Mouse (Mus musculus) adrenal gland, adult (tissue): ENCODE measurements at regions not wholly inside any gene's neighbourhood (a gene's known extent, or its start where the extent isn't known, plus 50 kb on each side); places are given as distances from the start of the nearest gene placed in this dataset.

ENCODE experiments used
- DNase-seq, 2 experiments: peaks; one replicate each; pipeline ENCODE4 v3.0.0; 2022 to 2023; ENCODE audit warnings: low spot score in 1 of 2; ENCODE audit not compliant: inconsistent age in 2 of 2

DNA sequence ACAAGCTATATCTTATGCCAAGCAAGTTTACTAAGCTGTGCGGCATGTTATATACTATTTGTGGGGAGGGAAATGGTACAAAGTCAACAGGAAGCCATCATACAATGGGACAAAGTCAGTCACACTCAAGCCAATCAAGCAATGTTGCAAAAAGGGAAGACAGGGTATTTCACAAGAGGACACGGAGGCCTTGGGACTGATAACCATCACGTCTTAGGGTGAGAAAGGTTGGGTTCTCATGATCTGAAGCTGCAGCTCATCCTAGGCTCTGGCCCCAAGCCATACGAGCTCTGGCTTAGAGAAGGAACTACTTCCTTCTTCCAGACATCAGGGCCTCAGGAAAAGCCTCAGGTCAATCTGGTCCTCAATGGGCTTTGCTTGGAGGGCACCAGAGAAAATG, 287.9 kb upstream of the Xylt1 start:
- no peak for DNase-seq

GRCm38 (mm10) chr7:117097618-117098017, 283.2 kb upstream of the Xylt1 start:
- no peak for DNase-seq

DNA sequence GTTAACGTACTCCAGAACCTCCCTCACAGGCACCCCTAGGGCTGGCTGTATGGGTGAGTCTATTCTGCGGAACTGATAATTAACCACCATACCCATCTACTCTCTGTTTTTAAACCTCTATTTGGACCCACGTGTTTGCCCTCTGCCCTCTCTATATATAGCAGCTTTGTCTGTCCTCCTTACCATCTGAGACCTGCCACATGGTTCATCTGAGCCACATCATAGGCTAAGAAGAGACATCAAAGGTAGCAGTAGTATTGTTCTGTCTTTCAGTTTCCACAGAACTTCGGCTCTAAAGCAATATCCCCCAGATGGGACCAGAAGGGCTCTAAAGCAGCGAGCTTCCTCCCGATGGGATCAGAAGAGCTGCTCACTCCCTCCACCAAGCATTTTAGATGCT, 281.7 kb upstream of the Xylt1 start:
- no peak for DNase-seq

- DNase-seq, result no peak
Measured at GRCm38 (mm10) chr7:117103035-117103434, 277.7 kb upstream of the Xylt1 start.

DNA sequence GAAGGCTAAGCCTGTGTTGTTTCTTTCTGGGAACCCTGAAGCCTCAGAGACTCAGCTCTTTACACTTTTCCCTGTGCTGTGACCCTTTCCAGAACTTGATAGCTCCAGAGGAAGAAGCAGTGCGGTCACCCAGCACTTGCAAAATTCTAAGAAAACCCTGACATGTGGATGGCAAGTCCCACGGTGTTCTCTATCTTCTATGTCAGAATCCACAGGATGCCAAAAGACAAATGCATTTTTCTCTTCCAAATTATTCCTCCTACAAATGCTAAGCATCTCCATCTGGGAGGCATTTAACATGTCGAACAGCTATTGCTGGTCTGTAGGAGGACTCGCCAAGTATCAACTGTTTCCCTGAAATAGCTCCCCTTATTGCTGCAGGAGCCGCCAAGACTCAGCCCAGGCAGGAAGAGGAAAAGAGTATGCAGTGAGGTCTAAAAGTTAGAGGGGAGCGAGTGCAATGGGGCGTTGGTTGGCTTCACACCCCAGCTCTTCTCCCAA, 274.0 kb upstream of the Xylt1 start:
- DNase-seq, result no peak

- DNase-seq, result no peak
Measured at GRCm38 (mm10) chr7:117108391-117108790, 272.4 kb upstream of the Xylt1 start.

DNA sequence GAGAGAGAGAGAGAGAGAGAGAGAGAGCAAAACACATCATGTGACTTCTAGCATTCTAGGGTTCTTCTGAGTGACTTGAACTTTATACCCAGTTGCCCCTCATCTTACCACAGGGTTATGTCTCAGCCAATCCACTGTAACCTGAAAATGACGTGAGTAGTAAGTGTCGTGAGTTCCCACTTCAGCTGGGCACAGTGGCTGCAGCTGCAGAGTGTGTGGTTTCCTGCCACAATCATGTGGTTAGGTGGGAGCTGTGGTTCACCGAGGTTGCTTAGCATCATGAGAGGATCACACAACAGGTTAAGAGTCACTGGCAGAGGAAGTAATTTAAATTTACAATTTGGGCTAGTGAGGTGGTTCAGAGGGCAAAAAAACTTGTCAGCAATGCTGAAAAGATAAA, 253.1 kb upstream of the Xylt1 start:
- DNase-seq, result no peak

GRCm38 (mm10) chr7:117134869-117135268, 245.9 kb upstream of the Xylt1 start:
- no peak for DNase-seq

DNA sequence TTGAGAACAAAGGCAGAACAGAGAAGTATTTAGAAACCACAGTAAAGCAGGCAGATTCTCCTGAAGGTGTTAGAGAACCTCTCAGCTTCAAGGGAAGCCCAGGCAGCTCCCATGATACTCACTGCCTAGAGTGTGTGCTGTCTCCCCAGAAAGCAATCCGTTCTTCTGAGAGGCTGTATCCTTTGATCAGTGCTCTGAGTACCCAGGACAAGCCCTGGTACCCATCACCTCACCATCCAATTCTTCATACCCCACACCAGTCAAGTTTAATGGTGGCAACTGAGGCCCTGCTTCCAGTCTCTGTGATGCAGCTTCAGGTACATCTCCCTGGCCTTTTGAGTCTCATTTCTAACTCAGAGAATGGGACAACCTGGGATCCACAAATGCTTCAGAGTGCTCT, 242.1 kb upstream of the Xylt1 start:
- no peak for DNase-seq

GRCm38 (mm10) chr7:117139245-117139970, 241.4 kb upstream of the Xylt1 start:
- peak; percentile 12 to 50 for DNase-seq

GRCm38 (mm10) chr7:117139971-117140247, 240.9 kb upstream of the Xylt1 start:
- DNase-seq, result no peak

- DNase-seq, result no peak
Measured at GRCm38 (mm10) chr7:117146809-117147208, 234.0 kb upstream of the Xylt1 start.

DNA sequence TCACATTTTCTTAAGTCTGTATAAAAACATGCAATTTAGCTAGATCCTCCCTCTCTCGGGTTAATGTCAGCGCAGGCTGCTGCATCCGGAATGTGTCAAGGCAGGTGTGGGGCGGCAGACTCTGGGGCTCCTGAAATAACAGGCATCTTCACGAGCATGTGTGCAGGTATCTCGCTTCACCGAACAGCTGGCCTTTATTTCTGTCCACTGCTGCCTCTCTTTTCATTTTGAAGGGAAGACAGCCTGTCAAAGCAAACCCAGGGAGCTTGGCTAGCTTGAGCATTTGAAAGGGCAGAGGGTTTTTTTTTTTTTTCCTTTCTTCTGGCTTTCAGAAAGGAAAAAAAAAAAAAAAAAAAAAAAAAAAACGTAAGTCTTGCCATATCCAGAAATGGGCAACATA, 230.4 kb upstream of the Xylt1 start:
- DNase-seq, result no peak

- DNase-seq, result no peak
Measured at GRCm38 (mm10) chr7:117153826-117154550, 226.8 kb upstream of the Xylt1 start.

DNA sequence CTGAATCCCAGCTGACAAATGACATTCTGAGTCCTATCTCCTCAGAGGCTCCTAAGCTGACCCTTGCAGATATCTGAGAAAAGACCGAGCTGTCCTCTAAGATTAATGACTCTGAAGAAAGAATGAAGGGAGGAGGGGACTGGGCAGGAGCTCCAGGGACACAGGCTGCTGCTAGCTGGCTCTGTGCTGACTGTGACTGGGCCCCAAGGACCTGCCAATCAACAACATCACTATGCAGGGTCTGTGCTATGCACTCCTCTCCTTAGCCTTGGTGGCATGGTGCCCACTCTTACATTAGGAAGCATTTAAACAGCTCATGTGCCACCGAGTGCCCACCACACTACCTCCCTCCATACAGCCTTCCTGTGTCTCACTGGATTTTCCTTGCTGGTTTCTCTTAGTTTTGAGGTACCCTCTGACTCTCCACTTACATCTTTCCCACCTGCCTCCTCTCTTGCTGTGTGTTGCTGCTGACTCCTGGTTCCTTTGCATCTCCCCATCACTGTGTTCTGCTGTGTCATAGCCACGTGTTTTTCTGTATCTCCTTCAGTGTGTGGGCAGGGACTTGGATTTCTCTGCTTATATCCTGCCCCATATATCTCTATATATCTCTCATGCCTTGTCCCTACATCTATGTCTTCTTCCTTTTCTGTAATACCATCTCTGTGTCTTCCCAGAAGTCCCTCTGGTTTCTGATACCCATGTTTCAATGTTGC, 219.4 kb upstream of the Xylt1 start:
- DNase-seq, result peak in 1 of 2 experiments; percentile 18

- DNase-seq, result no peak
Measured at GRCm38 (mm10) chr7:117174811-117175422, 205.9 kb upstream of the Xylt1 start.

- DNase-seq, result no peak
Measured at GRCm38 (mm10) chr7:117184011-117184410, 196.8 kb upstream of the Xylt1 start.

DNA sequence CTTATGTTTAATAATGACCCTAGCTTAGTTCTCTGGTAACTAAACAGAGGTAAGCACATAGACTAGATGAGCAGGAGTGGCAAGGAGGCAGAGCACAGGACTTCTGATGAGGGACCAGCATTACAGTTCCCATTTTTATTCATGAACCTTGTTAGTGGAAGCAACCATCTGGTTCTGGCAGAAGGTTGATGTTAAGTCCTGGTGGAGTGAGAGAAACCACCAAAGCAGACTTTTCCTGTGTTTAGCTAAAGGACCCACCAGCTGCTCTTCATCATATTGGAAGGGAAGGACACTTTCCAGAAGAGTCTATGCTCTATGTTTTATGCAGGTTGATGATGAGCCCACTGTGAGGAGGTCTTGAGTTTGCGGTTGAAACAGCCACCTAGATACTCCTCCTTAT, 194.9 kb upstream of the Xylt1 start:
- no peak for DNase-seq

- DNase-seq, result no peak
Measured at GRCm38 (mm10) chr7:117196611-117197010, 184.2 kb upstream of the Xylt1 start.

DNA sequence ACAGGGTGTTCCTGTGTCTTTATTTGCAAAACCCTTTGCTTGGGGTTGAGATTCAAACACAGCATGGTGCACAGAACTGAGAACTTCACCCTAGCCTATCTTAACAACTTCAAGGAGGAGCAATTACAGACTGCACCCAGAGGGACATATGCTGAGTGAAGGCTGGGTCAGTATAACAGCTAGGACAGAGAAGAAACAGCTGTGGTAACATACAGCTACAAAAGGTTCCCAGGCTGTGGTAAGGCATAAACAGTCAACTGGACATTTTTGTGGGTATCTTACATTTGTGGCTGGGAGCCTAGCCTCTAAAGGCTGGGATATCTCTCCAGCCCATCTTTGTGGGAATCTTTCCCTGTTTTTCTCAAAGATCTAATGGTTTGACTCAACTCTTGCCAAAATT, 154.5 kb upstream of the Xylt1 start:
- DNase-seq, result no peak

GRCm38 (mm10) chr7:117229619-117230018, 151.2 kb upstream of the Xylt1 start:
- DNase-seq, result no peak

- DNase-seq, result no peak
Measured at GRCm38 (mm10) chr7:117256819-117257218, 124.0 kb upstream of the Xylt1 start.
